Mouse (Mus musculus): ENCODE results near the gene Fpr1. TPM values are rescaled to one million over a fixed set of nuclear protein-coding genes. Genes with fewer than 3 reads are reported as not detected.

The Fpr1 gene
- total and polyA plus RNA-seq, 2 experiments from 2014 or later: 0.53 TPM; not detected in 1

- H3K4me1 ChIP-seq (ENCODE audit: control insufficient read depth, insufficient read depth): 0 out of 2 replicates have a peak, but pooled peaks cover 6% of the 10 kb centered on the region
- no peak for ATAC-seq (ENCODE audit: insufficient read depth, low read depth)
- H3K9me3 ChIP-seq (replicated peaks; ENCODE audit: control insufficient read depth, low read length): no peaks in the 10 kb centered on the region
- TF ChIP-seq CTCF (IDR thresholded peaks at IDR 0.05; ENCODE audit: low read depth) (no peak), EP300 (IDR thresholded peaks at IDR 0.05; ENCODE audit: low read depth) (no peak)
- no peak overlapping the region for H3K4me3 ChIP-seq (ENCODE audit: low read depth, low read length)
- no peak for DNase-seq (ENCODE audit: low spot score)
- H3K9ac ChIP-seq (replicated peaks; ENCODE audit: low read depth, low read length): no peak overlapping the region
- peaks cover 5% of the 10 kb centered on the region for H3K36me3 ChIP-seq (replicated peaks; ENCODE audit: control insufficient read depth, insufficient read depth, low read length)
- no peaks in the 10 kb centered on the region for H3K27me3 ChIP-seq (ENCODE audit: control insufficient read depth, insufficient read depth, low read length)
- H3K27ac ChIP-seq (ENCODE audit: low read depth): no peak overlapping the region
- H3K4me2 ChIP-seq (ENCODE audit: low read depth, low read length): no peak overlapping the region
- 91% methylated on average over 7 of the region's 7 CpGs for WGBS
Observed at GRCm38 (mm10) chr17:17840796-17841195, 42.9 kb downstream of the Fpr1 start.

GRCm38 (mm10) chr17:17839276-17839675 is 44.5 kb downstream of the Fpr1 start:
- Histone ChIP-seq H3K27me3 (ENCODE audit: control insufficient read depth, insufficient read depth, low read length) (no peaks in the 10 kb centered on the region), H3K4me1 (ENCODE audit: control insufficient read depth, insufficient read depth) (0 out of 2 replicates have a peak, but pooled peaks cover 10% of the 10 kb centered on the region), H3K9me3 (replicated peaks; ENCODE audit: control insufficient read depth, low read length) (no peaks in the 10 kb centered on the region), H3K4me2 (ENCODE audit: low read depth, low read length) (peak overlapping the region; percentile 61), H3K36me3 (replicated peaks; ENCODE audit: control insufficient read depth, insufficient read depth, low read length) (peaks cover 5% of the 10 kb centered on the region), H3K9ac (replicated peaks; ENCODE audit: low read depth, low read length) (no peak overlapping the region), H3K27ac (ENCODE audit: low read depth) (no peak overlapping the region), H3K4me3 (ENCODE audit: low read depth, low read length) (no peak overlapping the region)
- ATAC-seq (ENCODE audit: insufficient read depth, low read depth) (no peak), DNase-seq (ENCODE audit: low spot score) (no peak)
- no peak for TF ChIP-seq CTCF (IDR thresholded peaks at IDR 0.05; ENCODE audit: low read depth)
- no peak for TF ChIP-seq EP300 (IDR thresholded peaks at IDR 0.05; ENCODE audit: low read depth)
- 94% methylated on average over 2 of the region's 2 CpGs for WGBS

GRCm38 (mm10) chr17:17837919-17838701 is 45.6 kb downstream of the Fpr1 start:
- DNase-seq (ENCODE audit: low spot score): peak; percentile 97
- under 1% methylated on average over 42 of the region's 43 CpGs for WGBS
- Histone ChIP-seq H3K4me1 (ENCODE audit: control insufficient read depth, insufficient read depth) (peaks cover 10% of the 10 kb centered on the region; the same call in 1 of the 2 replicates), H3K27me3 (ENCODE audit: control insufficient read depth, insufficient read depth, low read length) (no peaks in the 10 kb centered on the region), H3K27ac (ENCODE audit: low read depth) (peak overlapping the region; percentile 80), H3K4me3 (ENCODE audit: low read depth, low read length) (peak overlapping the region; percentile 55), H3K4me2 (ENCODE audit: low read depth, low read length) (peak overlapping the region; percentile 61), H3K9me3 (replicated peaks; ENCODE audit: control insufficient read depth, low read length) (no peaks in the 10 kb centered on the region), H3K36me3 (replicated peaks; ENCODE audit: control insufficient read depth, insufficient read depth, low read length) (peaks cover 5% of the 10 kb centered on the region), H3K9ac (replicated peaks; ENCODE audit: low read depth, low read length) (peak overlapping the region; percentile 65)
- peak; percentile 98 for ATAC-seq (ENCODE audit: insufficient read depth, low read depth)
- peak; percentile 78 for TF ChIP-seq CTCF (IDR thresholded peaks at IDR 0.05; ENCODE audit: low read depth)
- peak; percentile 64; the same call in 1 of the 2 replicates for TF ChIP-seq EP300 (IDR thresholded peaks at IDR 0.05; ENCODE audit: low read depth)

- no peaks in the 10 kb centered on the region for H3K27me3 ChIP-seq (ENCODE audit: control insufficient read depth, insufficient read depth, low read length)
- peak overlapping the region; percentile 54 for H3K9ac ChIP-seq (replicated peaks; ENCODE audit: low read depth, low read length)
- H3K36me3 ChIP-seq (replicated peaks; ENCODE audit: control insufficient read depth, insufficient read depth, low read length): peaks cover 5% of the 10 kb centered on the region
- H3K27ac ChIP-seq (ENCODE audit: low read depth): peak overlapping the region; percentile 80
- ATAC-seq (ENCODE audit: insufficient read depth, low read depth) (no peak), DNase-seq (ENCODE audit: low spot score) (no peak)
- TF ChIP-seq CTCF (IDR thresholded peaks at IDR 0.05; ENCODE audit: low read depth): no peak
- no peak for TF ChIP-seq EP300 (IDR thresholded peaks at IDR 0.05; ENCODE audit: low read depth)
- peaks cover 10% of the 10 kb centered on the region; the same call in 1 of the 2 replicates for H3K4me1 ChIP-seq (ENCODE audit: control insufficient read depth, insufficient read depth)
- no peaks in the 10 kb centered on the region for H3K9me3 ChIP-seq (replicated peaks; ENCODE audit: control insufficient read depth, low read length)
- 13% methylated on average over 13 of the region's 13 CpGs for WGBS
- H3K4me2 ChIP-seq (ENCODE audit: low read depth, low read length): peak overlapping the region; percentile 61
- peak overlapping the region; percentile 55 for H3K4me3 ChIP-seq (ENCODE audit: low read depth, low read length)
Observed at GRCm38 (mm10) chr17:17837426-17837825, 46.3 kb downstream of the Fpr1 start.

- Histone ChIP-seq H3K36me3 (replicated peaks; ENCODE audit: control insufficient read depth, insufficient read depth, low read length) (peaks cover 8% of the 10 kb centered on the region), H3K9ac (replicated peaks; ENCODE audit: low read depth, low read length) (no peak overlapping the region), H3K4me1 (ENCODE audit: control insufficient read depth, insufficient read depth) (peaks cover 15% of the 10 kb centered on the region; the same call in 1 of the 2 replicates), H3K9me3 (replicated peaks; ENCODE audit: control insufficient read depth, low read length) (no peaks in the 10 kb centered on the region), H3K27me3 (ENCODE audit: control insufficient read depth, insufficient read depth, low read length) (no peaks in the 10 kb centered on the region), H3K4me2 (ENCODE audit: low read depth, low read length) (no peak overlapping the region), H3K27ac (ENCODE audit: low read depth) (no peak overlapping the region), H3K4me3 (ENCODE audit: low read depth, low read length) (no peak overlapping the region)
- TF ChIP-seq CTCF (IDR thresholded peaks at IDR 0.05; ENCODE audit: low read depth): no peak
- TF ChIP-seq EP300 (IDR thresholded peaks at IDR 0.05; ENCODE audit: low read depth): no peak
- DNase-seq (ENCODE audit: low spot score) (no peak), ATAC-seq (ENCODE audit: insufficient read depth, low read depth) (no peak)
- WGBS: 68% methylated on average over 5 of the region's 5 CpGs
Observed at GRCm38 (mm10) chr17:17836101-17836500, 47.6 kb downstream of the Fpr1 start.

Data from heart, postnatal 0 days (tissue).